Mouse (Mus musculus): ENCODE data around the gene Agpat2.
A peak's percentile ranks its signal among the peaks of the same experiment; 100 is the strongest.

The Agpat2 gene

DNA sequence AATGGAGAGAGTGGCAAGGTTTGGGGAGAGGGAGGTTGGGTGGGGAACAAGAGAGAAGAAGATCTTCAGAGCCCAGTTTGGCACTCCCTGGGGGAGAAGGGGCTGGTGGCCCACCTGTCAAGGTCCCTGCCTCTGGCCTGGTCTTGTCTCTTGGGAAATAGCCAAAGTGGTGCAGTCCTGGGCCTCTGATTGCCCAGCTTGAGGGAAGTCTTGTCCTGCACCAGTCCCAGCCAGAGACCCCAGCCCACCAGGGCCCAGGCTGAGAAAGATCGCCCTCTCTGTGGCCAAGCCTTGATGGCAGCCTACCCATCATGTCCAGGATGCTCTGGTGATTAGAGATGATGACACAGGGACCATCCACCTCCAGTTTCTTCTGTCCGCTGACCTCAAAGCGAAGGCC lies 7.3 kb downstream of the Agpat2 start:
- DNase-seq (ENCODE audit: low spot score), result no peak

DNA sequence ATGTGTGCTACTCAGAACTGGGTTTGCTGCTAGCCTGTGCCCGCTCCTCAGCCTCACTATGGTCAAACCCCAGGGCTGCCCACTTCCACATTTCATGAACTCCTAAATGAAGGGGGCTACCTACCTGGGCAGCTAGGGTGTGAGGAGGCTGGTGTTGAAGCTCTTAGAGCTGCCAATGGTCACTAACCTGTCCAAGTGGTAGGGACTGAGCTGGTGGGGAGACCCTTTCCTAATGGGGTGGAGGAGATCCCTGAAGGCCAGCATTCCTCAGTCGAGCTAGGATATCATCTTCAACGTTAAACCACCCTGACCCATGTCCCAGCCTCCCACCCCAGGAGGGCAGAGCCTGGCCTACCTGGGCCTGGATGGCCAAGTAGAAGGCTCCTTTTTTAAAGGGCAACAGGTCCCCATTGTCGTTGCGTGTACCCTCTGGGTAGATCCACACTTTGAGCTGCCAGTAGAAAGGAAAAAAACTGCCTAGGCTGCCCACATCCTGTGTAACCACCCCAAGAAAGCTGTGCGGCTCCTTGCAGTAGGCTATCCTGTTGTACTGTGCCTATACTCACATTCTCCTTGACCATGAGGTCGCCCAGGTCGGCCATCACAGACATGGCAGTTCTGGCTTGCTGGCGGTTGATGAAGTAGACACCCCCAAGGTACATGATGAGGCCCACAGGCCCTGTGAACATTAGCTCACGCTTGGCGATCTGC lies 8.3 kb downstream of the Agpat2 start:
- DNase-seq (ENCODE audit: low spot score), result no peak

DNA sequence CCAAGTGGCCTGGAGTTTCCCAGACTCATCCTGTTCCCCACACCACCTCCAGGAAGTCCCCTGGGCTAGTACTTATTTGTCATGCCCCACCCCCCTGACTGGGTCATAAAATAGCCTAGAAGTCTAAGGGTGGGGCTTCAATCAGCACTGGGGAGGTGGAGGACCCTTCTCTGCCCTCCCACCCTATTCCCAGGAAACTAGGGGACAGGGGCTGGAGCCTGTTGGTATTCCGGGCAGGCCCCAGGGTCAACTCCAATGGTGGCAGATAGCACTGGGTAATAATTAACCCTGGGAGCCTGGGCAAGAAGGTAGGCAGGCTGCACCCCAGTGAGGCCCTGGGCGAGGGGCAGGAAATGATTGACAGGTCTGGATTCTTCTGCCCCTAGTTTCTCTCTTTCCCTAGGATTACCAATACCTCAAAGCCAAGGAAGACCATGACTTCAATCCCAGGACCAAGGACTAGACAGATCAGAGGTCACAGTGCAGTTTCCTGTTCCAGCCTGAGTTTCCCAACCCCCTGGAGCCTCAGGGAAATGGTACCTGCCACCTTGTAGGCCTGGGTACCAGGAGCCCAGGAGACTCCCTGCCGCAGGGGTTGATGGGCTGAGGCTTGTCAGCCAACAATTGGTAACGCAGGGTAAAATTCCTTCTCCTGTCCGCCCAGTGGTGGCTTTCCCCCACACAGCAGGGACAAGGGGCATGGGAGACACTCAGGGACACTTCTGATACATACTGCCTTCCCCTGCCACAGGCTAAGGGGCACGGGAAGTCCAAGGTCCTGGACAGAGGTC lies 9.1 kb downstream of the Agpat2 start:
- no peak for DNase-seq (ENCODE audit: low spot score)

DNA sequence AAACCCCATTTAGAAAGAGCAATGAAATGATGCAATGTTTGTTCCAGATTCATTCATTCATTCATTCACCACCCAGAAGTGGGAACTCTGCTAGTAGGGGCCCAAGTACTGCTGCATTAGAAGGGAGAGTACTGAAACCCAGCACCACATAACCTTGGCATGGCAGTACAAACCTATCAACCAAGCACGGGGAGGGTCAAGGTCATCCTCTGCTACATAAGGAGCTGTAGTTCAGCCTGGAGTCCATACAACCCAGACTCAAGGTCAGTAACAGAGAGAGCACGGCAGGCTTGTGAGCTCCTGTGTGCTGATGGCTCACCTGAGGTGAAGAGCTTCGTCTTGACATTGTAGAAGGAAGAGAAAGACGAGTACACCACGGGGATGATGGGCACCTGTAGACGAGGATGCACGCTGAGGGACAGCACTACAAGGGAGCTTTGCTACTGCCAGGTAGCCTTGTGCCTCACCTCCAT lies 9.7 kb downstream of the Agpat2 start:
- no peak for DNase-seq (ENCODE audit: low spot score)

DNA sequence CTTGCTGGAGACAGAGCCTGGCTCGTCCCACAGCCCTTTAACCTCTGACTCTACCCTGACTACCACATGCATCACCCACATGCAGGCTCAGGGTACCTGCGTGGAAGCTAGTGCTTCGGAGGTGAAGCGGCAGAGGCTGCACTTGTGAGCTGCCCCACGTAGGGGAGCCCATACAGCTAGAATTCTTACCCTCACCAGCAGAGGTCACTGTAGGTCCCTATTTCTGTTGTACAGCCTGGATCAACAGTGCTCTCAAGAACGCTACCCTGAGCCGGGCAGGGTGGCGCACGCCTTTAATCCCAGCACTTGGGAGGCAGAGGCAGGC lies 10.2 kb downstream of the Agpat2 start:
- peak; percentile 65 for DNase-seq (ENCODE audit: low spot score)

DNA sequence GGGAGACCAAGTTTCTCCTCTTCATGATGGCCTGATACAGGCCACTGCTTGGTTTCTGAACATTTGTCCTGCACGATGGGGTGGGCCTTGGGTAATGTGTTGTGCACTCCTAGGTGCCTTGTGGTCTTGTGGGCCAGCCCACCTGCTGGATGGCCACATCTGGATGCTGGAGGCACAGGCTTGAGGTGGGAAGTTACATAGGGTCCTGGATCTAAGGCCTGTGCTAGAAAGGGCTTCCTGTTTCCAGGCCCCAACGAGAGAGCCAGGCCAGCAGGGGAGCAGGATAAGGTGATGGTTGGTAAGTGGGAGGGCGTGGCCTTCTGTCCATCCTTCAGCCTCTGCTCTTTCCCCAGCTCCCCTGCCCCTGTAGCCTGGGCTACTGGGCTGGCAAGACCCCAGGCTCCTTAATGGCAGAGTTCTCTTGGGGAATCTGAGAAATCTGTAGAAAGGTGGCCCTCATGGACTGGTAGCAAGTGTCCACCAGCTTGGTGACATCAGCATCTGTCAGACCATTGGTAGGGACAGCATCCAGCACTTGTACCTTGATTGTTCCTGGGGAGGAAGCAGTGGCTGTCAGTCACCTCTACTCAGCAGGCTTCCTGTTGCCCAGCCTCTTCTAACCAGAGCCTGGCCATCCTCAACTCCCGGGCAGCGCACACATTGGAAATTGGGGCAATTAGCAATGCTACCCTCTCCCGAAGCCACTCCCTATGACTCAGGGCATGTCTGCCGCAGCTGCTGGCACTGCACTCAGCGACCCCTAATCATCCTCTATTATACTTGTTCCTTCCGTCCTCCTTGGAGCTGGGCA lies 10.8 kb downstream of the Agpat2 start:
- DNase-seq (ENCODE audit: low spot score), result no peak

DNA sequence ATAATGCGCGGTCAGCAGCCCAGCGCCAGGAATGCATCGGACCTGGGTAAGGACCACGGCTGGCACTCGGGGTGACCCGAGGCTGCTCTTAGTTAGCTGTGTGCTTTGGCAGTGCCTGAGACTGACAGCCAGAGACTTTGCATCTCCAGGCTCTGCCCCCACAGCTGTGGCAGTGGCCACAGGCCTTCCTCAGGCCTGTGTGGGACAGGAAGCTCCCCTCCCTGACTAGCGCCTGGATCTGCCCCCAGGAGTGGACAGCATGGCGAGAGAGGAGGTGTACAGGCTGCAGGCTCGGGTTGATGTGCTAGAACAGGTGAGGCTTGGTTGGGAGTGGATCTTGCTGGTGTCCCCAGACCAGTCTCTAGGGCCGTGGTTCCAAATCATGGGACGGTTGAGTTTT lies 12.8 kb downstream of the Agpat2 start:
- DNase-seq (ENCODE audit: low spot score), result no peak

DNA sequence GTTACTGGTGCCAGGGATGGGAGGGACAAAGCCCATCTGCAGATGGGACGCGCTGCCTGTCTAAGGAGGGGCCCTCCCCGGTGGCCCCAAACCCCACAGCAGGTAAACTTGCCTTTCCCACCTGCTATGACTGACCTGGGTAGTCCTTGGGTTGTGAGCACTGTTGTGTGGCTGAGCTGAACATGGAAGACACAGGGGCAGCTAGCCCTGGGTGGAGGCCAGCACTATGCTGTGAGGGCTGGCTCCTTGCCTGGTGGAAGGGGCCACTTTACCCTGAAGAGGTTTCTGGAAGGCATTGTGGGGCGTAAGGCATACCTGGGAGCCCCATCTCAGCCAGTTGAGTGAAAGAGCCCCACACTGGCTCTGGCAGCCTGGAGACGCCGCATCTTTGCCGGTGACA lies 13.3 kb downstream of the Agpat2 start:
- no peak for DNase-seq (ENCODE audit: low spot score)

DNA sequence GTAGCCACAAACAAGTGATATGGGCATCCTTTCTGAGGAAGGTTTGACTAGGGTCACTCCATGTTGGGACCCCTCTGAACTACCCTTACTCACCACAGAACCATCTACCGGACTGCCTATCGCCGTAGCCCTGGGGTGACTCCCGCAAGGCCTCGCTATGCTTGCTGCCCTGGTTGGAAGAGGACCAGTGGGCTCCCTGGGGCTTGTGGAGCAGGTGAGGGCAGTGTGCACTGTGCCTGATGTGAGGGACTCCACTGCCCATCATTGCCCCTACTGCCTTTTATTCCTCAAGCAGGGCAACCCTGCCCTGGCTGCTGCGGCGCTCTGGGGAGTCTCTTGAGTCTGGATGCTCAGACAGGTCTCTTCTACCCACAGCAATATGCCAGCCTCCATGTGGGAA lies 13.9 kb downstream of the Agpat2 start:
- no peak for DNase-seq (ENCODE audit: low spot score)

DNA sequence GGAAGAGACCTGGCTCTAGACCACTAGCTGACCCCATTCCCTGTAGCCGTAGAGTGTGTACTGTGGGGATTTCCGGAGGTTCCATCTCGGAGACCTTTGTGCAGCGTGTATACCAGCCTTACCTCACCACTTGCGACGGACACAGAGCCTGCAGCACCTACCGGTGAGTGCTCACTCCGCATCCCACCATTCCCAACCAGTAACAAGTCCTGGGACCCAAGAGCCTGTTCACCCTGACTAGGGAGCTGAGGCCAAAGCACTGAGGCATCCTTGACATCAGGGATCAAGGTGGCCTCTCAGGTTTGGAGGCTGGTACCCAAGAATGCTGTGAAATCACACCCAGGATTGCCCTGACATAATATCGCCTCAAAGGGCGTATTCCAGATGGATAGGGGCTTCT lies 14.9 kb downstream of the Agpat2 start:
- DNase-seq (ENCODE audit: low spot score), result no peak

DNA sequence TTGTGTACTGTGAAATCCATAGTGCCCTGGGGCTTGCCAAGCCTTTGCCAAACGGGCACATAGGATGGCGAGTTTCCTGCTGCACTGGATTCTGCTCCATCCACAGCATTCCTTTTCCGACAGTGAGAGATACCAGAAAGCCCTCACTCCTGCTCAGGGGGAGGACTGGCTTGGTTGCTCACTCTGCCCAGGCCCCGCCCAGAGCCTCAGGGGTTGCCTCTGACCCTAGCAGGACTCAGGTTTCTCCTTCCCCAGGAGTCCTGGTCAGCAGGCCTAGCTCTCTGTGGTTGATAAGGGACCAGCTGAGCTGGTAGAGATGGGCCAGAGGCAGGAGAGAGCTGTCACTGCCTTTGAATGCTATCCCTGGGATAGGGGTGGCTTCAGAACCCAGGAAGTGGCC lies 15.6 kb downstream of the Agpat2 start:
- DNase-seq (ENCODE audit: low spot score), result no peak

DNA sequence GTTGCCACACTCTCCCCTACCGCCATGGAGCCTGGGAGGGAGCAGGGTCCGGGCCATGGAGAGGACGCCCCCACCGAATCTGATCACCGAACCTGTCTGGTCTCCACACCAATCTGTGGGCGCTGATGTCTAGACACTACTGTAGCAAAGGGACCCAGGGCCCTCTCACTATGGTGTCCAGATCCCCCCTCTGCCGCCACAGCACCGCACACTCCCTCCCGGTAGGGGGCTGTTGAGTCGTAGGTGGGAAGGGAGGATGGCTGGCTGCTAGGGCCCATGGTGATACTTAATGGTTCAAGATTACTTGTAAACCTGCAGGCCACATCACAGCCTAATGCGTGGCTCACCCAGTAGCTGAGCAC lies 17.2 kb downstream of the Agpat2 start:
- DNase-seq (ENCODE audit: low spot score), result peak; percentile 54

DNA sequence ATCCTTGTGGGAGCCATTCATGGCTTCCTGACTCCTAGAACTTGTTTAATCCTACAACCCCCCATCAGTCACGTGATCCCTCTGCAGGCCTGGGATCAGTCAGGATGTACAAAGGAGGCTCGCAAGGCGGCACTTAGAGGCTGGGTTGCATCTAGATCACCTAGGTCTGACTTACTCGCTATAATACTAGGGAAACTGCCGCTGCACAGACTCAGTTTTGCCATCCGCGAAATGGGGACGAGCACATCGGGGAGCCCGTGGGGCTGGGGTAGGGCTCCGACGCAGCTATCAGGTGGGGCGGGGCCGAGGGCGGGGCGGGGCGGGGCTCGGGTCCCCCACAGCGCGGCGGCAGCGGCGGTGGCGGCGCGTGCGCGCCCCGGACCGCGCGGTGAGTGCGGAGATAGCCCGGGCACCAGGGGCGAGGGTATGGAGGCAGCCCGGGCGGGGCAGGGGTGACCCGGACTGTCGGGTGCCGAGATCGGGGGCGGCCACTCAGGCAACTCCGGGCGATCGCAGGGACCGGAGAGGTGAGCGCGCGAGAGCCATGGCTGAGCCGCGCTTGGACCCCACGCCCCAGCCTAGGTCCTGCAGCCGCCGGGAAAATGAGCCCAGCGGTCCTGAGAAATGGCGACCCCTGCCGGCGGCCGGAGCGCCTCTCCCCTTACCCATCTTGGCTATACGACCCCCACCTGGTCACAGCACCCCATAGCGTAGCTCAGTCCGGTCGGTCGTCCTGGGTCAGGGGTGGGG lies 17.7 kb downstream of the Agpat2 start, which contains the start of gene Gm20532:
Gene Gm20532, plus strand, starts transcription at position 346 of the 750 bp plus-strand sequence.
- DNase-seq (ENCODE audit: low spot score), result peak; percentile 86

DNA sequence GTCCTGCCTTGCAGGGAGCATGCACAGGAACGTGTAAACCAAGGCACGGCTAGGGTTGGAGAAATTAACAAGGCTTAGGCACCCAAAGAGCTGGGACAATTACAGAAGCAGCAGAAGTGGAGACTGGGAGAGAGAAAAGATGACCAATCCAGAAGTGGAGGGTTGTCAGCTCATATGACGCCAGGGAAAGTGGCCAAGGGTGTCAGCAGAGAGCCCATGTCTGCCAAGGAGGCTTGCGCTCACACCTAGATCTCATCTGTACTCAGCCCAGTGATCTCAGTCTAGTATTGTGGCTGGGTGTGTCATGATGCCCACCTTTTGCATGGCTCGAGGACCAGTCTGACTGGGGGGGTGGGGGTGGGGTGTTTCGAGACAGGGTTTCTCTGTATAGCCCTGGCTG lies 18.5 kb downstream of the Agpat2 start:
- no peak for DNase-seq (ENCODE audit: low spot score)

DNA sequence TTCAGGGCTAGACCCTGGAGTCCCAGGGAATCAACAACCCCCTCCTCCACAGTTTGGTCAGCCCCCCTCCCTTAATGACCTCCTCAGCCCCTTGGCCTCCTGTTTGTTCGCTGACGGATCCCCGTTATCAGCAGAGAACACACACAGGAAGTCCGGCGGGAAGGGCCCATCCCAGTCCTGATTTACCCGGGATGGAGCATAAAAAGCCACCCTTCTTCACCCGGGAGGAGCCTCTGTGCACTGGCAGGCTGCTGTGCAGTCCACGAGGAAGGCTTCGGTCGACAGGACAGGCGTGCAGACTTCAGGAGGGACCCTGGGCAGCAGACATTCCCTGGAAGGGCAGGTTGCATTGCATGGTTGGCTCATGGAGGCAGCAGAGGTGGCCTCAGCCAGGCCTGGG lies 20.6 kb downstream of the Agpat2 start:
- DNase-seq (ENCODE audit: low spot score), result no peak

DNA sequence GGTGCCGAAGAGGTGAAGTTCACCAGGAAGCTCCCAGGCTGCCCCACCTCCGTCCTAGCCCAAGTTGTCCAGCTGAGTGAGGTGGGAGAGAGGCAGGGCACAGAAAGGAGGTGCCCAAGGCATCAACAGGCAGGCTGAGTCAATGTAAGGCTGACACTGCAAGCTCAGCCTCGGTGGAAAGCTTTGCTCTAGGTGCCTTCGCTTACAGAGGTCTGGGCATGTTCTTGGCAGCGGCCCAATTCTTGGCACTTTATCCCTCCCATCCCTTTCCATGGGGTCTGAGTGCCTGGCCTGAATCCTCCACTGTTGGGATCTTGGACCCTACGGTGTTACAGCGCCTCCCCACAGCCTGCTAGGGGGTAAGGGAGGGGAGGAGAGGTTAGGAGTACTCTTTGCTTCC lies 21.5 kb downstream of the Agpat2 start:
- no peak for DNase-seq (ENCODE audit: low spot score)

DNA sequence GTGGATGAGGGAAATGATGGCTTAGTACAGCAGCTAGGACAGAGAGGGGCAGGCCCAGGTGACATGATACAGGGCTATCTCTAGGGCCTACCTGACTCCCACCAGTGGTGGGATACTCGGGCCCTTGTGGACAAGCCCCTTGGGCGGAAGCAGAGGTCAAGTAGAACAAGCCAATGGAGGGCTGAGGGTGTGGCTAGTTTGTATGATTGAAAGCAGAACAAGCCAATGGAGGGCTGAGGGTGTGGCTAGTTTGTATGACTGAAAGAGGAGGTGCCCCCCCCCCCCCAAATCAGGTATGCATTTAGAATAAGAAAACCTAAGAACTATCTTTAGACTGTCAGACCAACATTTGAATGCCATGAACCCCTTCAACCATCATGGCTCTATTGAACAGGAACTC lies 22.0 kb downstream of the Agpat2 start:
- DNase-seq (ENCODE audit: low spot score), result no peak

DNA sequence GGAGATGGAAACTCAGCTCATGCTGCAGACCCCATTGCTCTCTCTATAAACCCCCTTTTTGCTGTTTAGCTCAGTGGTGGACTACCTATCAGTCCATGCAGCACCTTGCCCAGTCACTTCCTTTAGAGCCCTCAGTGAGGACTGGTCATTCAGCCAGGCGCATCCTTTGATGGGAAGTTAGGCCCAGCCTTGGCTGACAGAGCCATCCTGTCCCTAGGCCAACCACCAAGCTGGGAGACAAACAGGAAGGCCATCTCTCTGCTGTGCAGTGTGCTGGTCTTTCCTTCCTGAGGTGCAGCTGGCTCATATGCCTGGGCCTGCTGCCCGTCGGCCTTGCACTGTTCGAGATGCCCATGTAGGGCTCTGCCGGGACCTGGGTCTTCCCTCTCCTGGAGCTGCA lies 23.5 kb downstream of the Agpat2 start:
- DNase-seq (ENCODE audit: low spot score), result no peak

DNA sequence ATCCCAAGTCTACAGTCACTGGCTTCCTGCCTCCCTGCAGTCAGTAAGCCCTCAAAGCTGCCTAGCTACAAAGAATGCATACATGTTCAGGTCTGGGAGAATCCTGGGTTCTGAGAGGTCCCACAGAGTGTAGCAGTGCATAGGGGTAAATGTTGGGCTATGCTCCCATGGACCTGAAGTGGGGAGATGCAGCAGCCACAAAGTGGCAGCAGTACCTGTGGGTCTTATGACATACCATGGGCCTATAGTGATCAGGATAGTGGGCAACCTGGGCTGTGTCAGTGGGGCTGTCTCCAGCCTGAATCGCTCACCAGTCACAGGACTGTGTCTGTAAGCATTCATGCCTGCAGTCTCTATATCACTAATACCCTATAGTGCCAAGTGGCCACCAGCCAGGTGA lies 24.5 kb downstream of the Agpat2 start, which contains the start of gene Egfl7:
Gene Egfl7, plus strand, starts transcription at position 301 of the 400 bp plus-strand sequence.
- no peak for DNase-seq (ENCODE audit: low spot score)

DNA sequence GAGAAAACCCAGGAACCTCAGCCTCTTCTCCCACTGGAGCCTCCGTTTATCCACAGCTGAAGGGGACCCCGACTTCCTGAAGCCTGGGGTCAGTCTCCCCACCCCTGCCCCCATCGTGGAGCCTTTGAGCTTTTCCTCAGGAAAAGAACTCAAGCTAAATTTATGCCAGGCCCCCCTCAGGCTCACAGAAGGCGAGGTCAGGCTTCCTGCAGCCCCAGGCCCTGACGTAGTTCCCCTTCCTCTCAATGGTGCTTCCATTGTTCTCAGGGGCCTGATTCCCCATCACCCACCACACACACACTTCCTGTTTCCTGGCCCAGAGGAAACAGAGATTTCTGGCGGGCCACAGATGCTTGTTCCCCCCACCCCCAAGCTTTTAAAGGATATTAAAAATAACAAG lies 25.8 kb downstream of the Agpat2 start:
- DNase-seq (ENCODE audit: low spot score), result peak; percentile 45

DNA sequence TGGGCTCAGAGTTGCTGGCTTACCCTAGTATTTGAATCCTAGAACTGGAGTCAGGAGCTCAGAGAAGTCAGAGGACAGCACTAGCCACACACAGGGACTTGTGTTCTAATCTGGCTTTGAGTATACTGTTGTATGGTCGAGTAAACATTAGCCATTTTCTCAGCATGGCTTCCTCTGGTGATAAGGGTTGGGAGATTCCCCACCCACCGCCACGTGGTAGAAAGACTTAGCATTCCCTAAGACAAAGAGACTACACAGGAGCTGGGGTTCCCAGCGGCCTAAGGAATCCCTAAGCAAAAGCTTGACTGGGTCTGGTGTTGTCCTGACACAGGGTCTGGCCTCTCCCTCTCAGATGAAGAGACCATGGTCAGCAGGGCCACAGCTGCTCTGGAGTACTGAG lies 27.8 kb downstream of the Agpat2 start:
- DNase-seq (ENCODE audit: low spot score), result no peak

DNA sequence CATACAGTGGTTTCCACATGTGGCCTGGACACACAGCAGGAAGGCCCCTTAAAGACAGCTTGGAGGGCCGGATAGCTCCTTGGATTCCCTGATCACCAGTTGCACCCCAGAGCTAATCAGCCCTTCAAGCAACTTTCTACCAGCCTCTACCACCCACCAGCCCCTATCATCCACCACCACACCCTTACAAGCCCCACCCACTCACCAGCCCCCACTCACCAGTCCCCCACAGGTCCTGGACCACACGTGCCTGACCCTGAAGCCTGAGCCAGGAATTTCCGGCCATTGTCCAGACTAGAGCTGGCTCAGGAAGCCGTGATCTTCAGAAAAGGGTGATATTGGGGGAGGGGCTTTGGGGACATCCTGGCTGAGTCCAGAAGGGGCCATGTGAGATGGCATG lies 28.4 kb downstream of the Agpat2 start:
- no peak for DNase-seq (ENCODE audit: low spot score)

Data from embryo, embryonic 10.5 days (tissue).